In genomic region chr10:13098895-13099294, GRCm38 (mm10) we compare ENCODE assay signal across 19 mouse cellular contexts. TPM values are rescaled to one million over a fixed set of nuclear protein-coding genes. Genes with fewer than 3 reads are reported as not detected.
A peak's percentile ranks its signal among the peaks of the same experiment; 100 is the strongest.
DNase-seq lines count a peak whose midpoint lies in the region; TF ChIP-seq lines count a peak whose summit lies in the region.
"Had no signal": no experiment of that assay in that cellular context is flagged by ENCODE, and none has a peak within 500 bp of the region (broad histone marks: within the 10 kb centered on the region; RNA-seq: fewer than 3 reads in every experiment).

No protein-coding gene starts in this region.

- in situ Hi-C loops in ES-E14 (cut with MboI; ENCODE audit: low sequenced_read_pairs in 2 of 2, unreplicated experiment in 2 of 2), result no loop called here

- H3K4me3 ChIP-seq in ES-E14 (ENCODE audit: insufficient read depth in 1 of 2, low read depth in 1 of 2, low read length in 2 of 2, poor library complexity in 1 of 2, severe bottlenecking in 1 of 2), result no peak overlapping the region
- H3K4me3 ChIP-seq: embryonic facial prominence, embryonic 12.5 days; forebrain, embryonic 12.5 days; gastrocnemius, adult 2 months; heart, embryonic 12.5 days; hindbrain, embryonic 10.5 days; intestine, embryonic 15.5 days had no signal

- H3K36me3 ChIP-seq in ES-E14 (ENCODE audit: control insufficient read depth, insufficient read depth, low read length, poor library complexity, severe bottlenecking), result no peaks in the 10 kb centered on the region
- H3K36me3 ChIP-seq: embryonic facial prominence, embryonic 12.5 days; forebrain, embryonic 12.5 days; G1E; hindbrain, embryonic 10.5 days; intestine, embryonic 15.5 days had no signal

- no peaks in the 10 kb centered on the region for H3K9me3 ChIP-seq in ES-E14 (ENCODE audit: control insufficient read depth, insufficient read depth, low read depth, low read length)
- H3K9me3 ChIP-seq: embryonic facial prominence, embryonic 12.5 days; forebrain, embryonic 12.5 days; G1E; hindbrain, embryonic 10.5 days; intestine, embryonic 15.5 days had no signal

- H3K27ac ChIP-seq in ES-E14 (ENCODE audit: insufficient read depth, low read depth, low read length, poor library complexity, severe bottlenecking), result no peak overlapping the region
- H3K27ac ChIP-seq: embryonic facial prominence, embryonic 12.5 days; forebrain, embryonic 12.5 days; gastrocnemius, adult 2 months; hindbrain, embryonic 10.5 days; hindbrain, embryonic 14.5 days had no signal

- H3K4me1 ChIP-seq in ES-E14 (ENCODE audit: control insufficient read depth in 2 of 2, insufficient read depth in 2 of 2, low read length in 2 of 2, poor library complexity in 1 of 2), result no peaks in the 10 kb centered on the region
- H3K4me1 ChIP-seq: embryonic facial prominence, embryonic 12.5 days had no signal

- DNase-seq in adrenal gland, postnatal 14 days, result peak; percentile 12
- DNase-seq in adrenal gland, adult 8-10 months, result no peak
- no peak for DNase-seq in ES-E14 (ENCODE audit: low read depth, low spot score)
- peak; percentile 8 for DNase-seq in adipocyte (ENCODE audit: low spot score)
- no peak for DNase-seq in urinary bladder, postnatal 25 days (ENCODE audit: low spot score)
- no peak for DNase-seq in kidney, adult 11 months
- DNase-seq: cerebellum, adult 11 months; cerebellum, adult 8-10 months; cerebellum, postnatal 14 days; forebrain, postnatal 0 days; gastrocnemius, adult 2 months; gastrocnemius, postnatal 25 days had no signal

- H3K9ac ChIP-seq in ES-E14 (ENCODE audit: insufficient read depth, low read depth, low read length, poor library complexity, severe bottlenecking), result no peak overlapping the region
- H3K9ac ChIP-seq: embryonic facial prominence, embryonic 12.5 days; forebrain, embryonic 12.5 days; forebrain, postnatal 0 days; heart, embryonic 12.5 days; hindbrain, embryonic 14.5 days; intestine, embryonic 15.5 days had no signal

TF ChIP-seq in ES-E14, 5 proteins besides CTCF, POLR2A, EP300 and RAD21:
- TF ChIP-seq HCFC1 (IDR thresholded peaks at IDR 0.05; ENCODE audit: borderline replicate concordance, insufficient read depth, low read length) (no peak), MAFK (IDR thresholded peaks at IDR 0.05; ENCODE audit: insufficient read depth, low read depth, low read length) (peak; percentile 55; the same call in 1 of the 2 replicates), ZC3H11A (IDR thresholded peaks at IDR 0.05; ENCODE audit: borderline replicate concordance, low read depth, low read length) (no peak), ZNF384 (IDR thresholded peaks at IDR 0.05; ENCODE audit: low read depth, low read length) (no peak), CHD2 (IDR thresholded peaks at IDR 0.05; ENCODE audit: low read depth, low read length) (no peak)

RNA-seq across cellular contexts. Expression of gene Plagl1, which starts 38.6 kb away (rescaled TPM):
- total RNA-seq in adrenal gland, postnatal 14 days (2021), result 13.0 and 15.7 TPM in 2 replicates
- total RNA-seq in adrenal gland, adult 8-10 months (2022), result 10 to 100 TPM in 2 of 4 experiments, 1 to 10 TPM in 2; 5.8 to 16.0 (median 11.3) TPM
- total RNA-seq in ES-E14 (2012; rRNA removed), result 1.2 and 13.4 TPM in 2 replicates

Comparison
In these comparisons a context has a peak if more than half of its experiments do, and no peak if none do; other contexts are left out.
1. DNase-seq: peak in adrenal gland, postnatal 14 days (single experiment) and adipocyte (single experiment); none in adrenal gland, adult 8-10 months (single experiment), ES-E14 (single experiment), urinary bladder, postnatal 25 days (single experiment) and kidney, adult 11 months (single experiment).